9 mouse cellular contexts compared by ENCODE assay signal in the genomic region with DNA sequence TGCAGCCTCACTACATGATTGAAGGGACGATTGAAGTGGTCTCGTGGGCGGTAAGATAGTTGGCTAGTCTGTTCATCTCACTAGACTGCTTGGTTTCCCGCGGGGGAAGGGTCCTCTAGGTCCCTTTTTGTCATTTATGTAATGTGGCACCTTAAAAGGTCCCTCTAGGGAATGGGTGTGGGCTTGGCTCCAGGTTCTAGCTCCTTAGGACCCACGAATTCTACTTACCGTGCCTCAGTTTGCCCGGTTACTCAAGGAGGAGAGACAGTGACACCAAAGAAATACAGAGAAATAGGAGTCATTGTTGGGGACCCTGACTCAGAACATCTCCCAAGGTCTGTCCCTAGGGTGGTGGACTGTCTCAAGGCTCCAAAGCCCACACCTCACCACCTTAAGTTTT. TPM values are rescaled to one million over a fixed set of nuclear protein-coding genes. Genes with fewer than 3 reads are reported as not detected.
DNase-seq lines count a peak whose midpoint lies in the region; ATAC-seq lines count a peak whose summit lies in the region.
"Had no signal": no experiment of that assay in that cellular context is flagged by ENCODE, and none has a peak within 500 bp of the region (broad histone marks: within the 10 kb centered on the region; RNA-seq: fewer than 3 reads in every experiment).

No protein-coding gene starts in this region.

- intact Hi-C loops in gastrocnemius, postnatal 14 days (cut with DNase I; ENCODE audit: low total_unique reads) = no loop called here

- peaks cover 14% of the 10 kb centered on the region for H3K4me1 ChIP-seq in kidney, embryonic 16.5 days (ENCODE audit: insufficient read depth, low read length)
- peaks cover 18% of the 10 kb centered on the region for H3K4me1 ChIP-seq in embryonic facial prominence, embryonic 13.5 days
- H3K4me1 ChIP-seq in hindbrain, embryonic 15.5 days (replicated peaks) = peaks cover 47% of the 10 kb centered on the region
- H3K4me1 ChIP-seq in neural tube, embryonic 12.5 days = peaks cover 32% of the 10 kb centered on the region

- no peak overlapping the region for H3K27ac ChIP-seq in kidney, embryonic 16.5 days (ENCODE audit: low read length)
- H3K27ac ChIP-seq in embryonic facial prominence, embryonic 13.5 days = no peak overlapping the region
- H3K27ac ChIP-seq in hindbrain, embryonic 15.5 days (replicated peaks) = peak overlapping the region; percentile 86
- H3K27ac ChIP-seq in neural tube, embryonic 12.5 days = no peak overlapping the region

- H3K27me3 ChIP-seq in kidney, embryonic 16.5 days (ENCODE audit: insufficient read depth, low read length) = peaks cover 44% of the 10 kb centered on the region
- H3K27me3 ChIP-seq in embryonic facial prominence, embryonic 13.5 days = peaks cover 70% of the 10 kb centered on the region
- H3K27me3 ChIP-seq in hindbrain, embryonic 15.5 days = no peaks in the 10 kb centered on the region
- peaks cover 33% of the 10 kb centered on the region for H3K27me3 ChIP-seq in neural tube, embryonic 12.5 days (replicated peaks)

- no peaks in the 10 kb centered on the region for H3K36me3 ChIP-seq in kidney, embryonic 16.5 days (ENCODE audit: insufficient read depth, low read length)
- no peaks in the 10 kb centered on the region for H3K36me3 ChIP-seq in embryonic facial prominence, embryonic 13.5 days
- H3K36me3 ChIP-seq in hindbrain, embryonic 15.5 days = no peaks in the 10 kb centered on the region
- no peaks in the 10 kb centered on the region for H3K36me3 ChIP-seq in neural tube, embryonic 12.5 days

- H3K9ac ChIP-seq in kidney, embryonic 16.5 days (replicated peaks; ENCODE audit: low read length) = no peak overlapping the region
- H3K9ac ChIP-seq in embryonic facial prominence, embryonic 13.5 days = no peak overlapping the region
- H3K9ac ChIP-seq in hindbrain, embryonic 15.5 days = peak overlapping the region; percentile 94; the same call in 1 of the 2 replicates
- no peak overlapping the region for H3K9ac ChIP-seq in neural tube, embryonic 12.5 days

- H3K4me2 ChIP-seq in kidney, embryonic 16.5 days (replicated peaks; ENCODE audit: low read depth, low read length) = peak overlapping the region; percentile 100; the same call in 1 of the 2 replicates
- H3K4me2 ChIP-seq in embryonic facial prominence, embryonic 13.5 days = peak overlapping the region; percentile 100
- H3K4me2 ChIP-seq in hindbrain, embryonic 15.5 days = peak overlapping the region; percentile 88
- peak overlapping the region; percentile 98 for H3K4me2 ChIP-seq in neural tube, embryonic 12.5 days (replicated peaks)

- no peak for DNase-seq in kidney, postnatal 14 days
- no peak for DNase-seq in gastrocnemius, postnatal 14 days
- no peak for DNase-seq in urinary bladder, postnatal 14 days (ENCODE audit: low spot score)

- no peak overlapping the region for H3K4me3 ChIP-seq in kidney, embryonic 16.5 days (ENCODE audit: low read length)
- peak overlapping the region; percentile 67; the same call in 1 of the 2 replicates for H3K4me3 ChIP-seq in embryonic facial prominence, embryonic 13.5 days
- H3K4me3 ChIP-seq in hindbrain, embryonic 15.5 days = peak overlapping the region; percentile 83
- H3K4me3 ChIP-seq in neural tube, embryonic 12.5 days = no peak overlapping the region; the same call in 1 of the 2 replicates

- no peaks in the 10 kb centered on the region for H3K9me3 ChIP-seq in kidney, embryonic 16.5 days (ENCODE audit: low read length)
- H3K9me3 ChIP-seq in embryonic facial prominence, embryonic 13.5 days = no peaks in the 10 kb centered on the region
- no peaks in the 10 kb centered on the region for H3K9me3 ChIP-seq in hindbrain, embryonic 15.5 days
- H3K9me3 ChIP-seq in neural tube, embryonic 12.5 days = no peaks in the 10 kb centered on the region

- WGBS in kidney, embryonic 16.5 days = 17% methylated on average over 8 of the region's 8 CpGs
- 15% methylated on average over 8 of the region's 8 CpGs for WGBS in embryonic facial prominence, embryonic 13.5 days
- 11% methylated on average over 8 of the region's 8 CpGs for WGBS in hindbrain, embryonic 15.5 days
- 18% methylated on average over 8 of the region's 8 CpGs for WGBS in neural tube, embryonic 12.5 days

- no peak for ATAC-seq in kidney, embryonic 16.5 days (ENCODE audit: low FRiP score, low TSS enrichment)
- 0 out of 2 replicates have a peak, but pooled peaks have one; percentile 11 for ATAC-seq in embryonic facial prominence, embryonic 13.5 days (ENCODE audit: insufficient number of reproducible peaks, insufficient read depth, low FRiP score, low TSS enrichment, low read depth)
- peak; percentile 0; the same call in 1 of the 2 replicates for ATAC-seq in hindbrain, embryonic 15.5 days (ENCODE audit: low FRiP score, low read depth)
- ATAC-seq in neural tube, embryonic 12.5 days (ENCODE audit: low FRiP score, low read depth) = 0 out of 2 replicates have a peak, but pooled peaks have one; percentile 2
- no peak for ATAC-seq in granulocyte monocyte progenitor cell, adult 5-6 weeks (replicated peaks; ENCODE audit: poor library complexity, severe bottlenecking)

RNA-seq across cellular contexts. Expression of a gene that starts 1.3 kb away (rescaled TPM):
- polyA plus RNA-seq in kidney, embryonic 16.5 days (2015; fragmentation: Nextera tagmentation; extraction: Ambion mirVana) = 0.40 and 0.41 TPM in 2 replicates
- polyA plus RNA-seq in embryonic facial prominence, embryonic 13.5 days (2015; fragmentation: Nextera tagmentation; extraction: Ambion mirVana) = 0.91 and 0.94 TPM in 2 replicates
- polyA plus RNA-seq in hindbrain, embryonic 15.5 days (2015; fragmentation: Nextera tagmentation; extraction: Ambion mirVana) = 24.9 and 32.0 TPM in 2 replicates
- 10.8 and 11.7 TPM in 2 replicates for polyA plus RNA-seq in neural tube, embryonic 12.5 days (2016; fragmentation: Nextera tagmentation; extraction: Ambion mirVana)
- not detected in 2 replicates for total RNA-seq in granulocyte monocyte progenitor cell, adult 5-6 weeks (2014; fragmentation: Nextera tagmentation)
- total RNA-seq in granulocyte monocyte progenitor cell, adult 5-6 weeks (2017) = 0.04 TPM in 1 of 2 replicates, not detected in the other
- total RNA-seq in gastrocnemius, postnatal 14 days (2021) = under 1 TPM; 0.18 to 0.27 TPM
- total RNA-seq: common myeloid progenitor, adult 5-6 weeks had no signal

RNA-seq across cellular contexts. Expression of a gene that starts 44.2 kb away (rescaled TPM):
- polyA plus RNA-seq in kidney, embryonic 16.5 days (2015; fragmentation: Nextera tagmentation; extraction: Ambion mirVana) = 26.5 and 28.7 TPM in 2 replicates
- 18.2 and 21.2 TPM in 2 replicates for polyA plus RNA-seq in embryonic facial prominence, embryonic 13.5 days (2015; fragmentation: Nextera tagmentation; extraction: Ambion mirVana)
- 17.4 and 17.6 TPM in 2 replicates for polyA plus RNA-seq in hindbrain, embryonic 15.5 days (2015; fragmentation: Nextera tagmentation; extraction: Ambion mirVana)
- polyA plus RNA-seq in neural tube, embryonic 12.5 days (2016; fragmentation: Nextera tagmentation; extraction: Ambion mirVana) = 13.9 and 15.4 TPM in 2 replicates
- 13.4 and 16.3 TPM in 2 replicates for total RNA-seq in granulocyte monocyte progenitor cell, adult 5-6 weeks (2014; fragmentation: Nextera tagmentation)
- 7.2 and 9.2 TPM in 2 replicates for total RNA-seq in granulocyte monocyte progenitor cell, adult 5-6 weeks (2017)
- 1 to 10 TPM in 1 of 2 experiments, under 1 TPM in 1; 0.94 to 1.1 TPM for total RNA-seq in gastrocnemius, postnatal 14 days (2021)

Comparison
In these comparisons a context has a peak if more than half of its experiments do, and no peak if none do; other contexts are left out.
1. ATAC-seq: peak in embryonic facial prominence, embryonic 13.5 days (single experiment), hindbrain, embryonic 15.5 days (single experiment) and neural tube, embryonic 12.5 days (single experiment); none in kidney, embryonic 16.5 days (single experiment) and granulocyte monocyte progenitor cell, adult 5-6 weeks (single experiment).
2. H3K4me3 ChIP-seq: peak in embryonic facial prominence, embryonic 13.5 days (single experiment) and hindbrain, embryonic 15.5 days (single experiment); none in kidney, embryonic 16.5 days (single experiment) and neural tube, embryonic 12.5 days (single experiment).
3. Peak in every context shown above with its lines, with median percentiles within 50 percentile points of each other: H3K4me2 ChIP-seq.